Mouse (Mus musculus) heart, postnatal 10 days (tissue): ENCODE results near the gene Stard9. TPM values are rescaled to one million over a fixed set of nuclear protein-coding genes. Genes with fewer than 3 reads are reported as not detected.

ENCODE experiments used
- DNase-seq, 2 experiments: peaks; one replicate each; pipeline ENCODE4 v3.0.0; 2021
- intact Hi-C: fragments of 180-260 bp; cut with DNase I; formaldehyde crosslinking; loops from one replicate; pipeline ENCODE4 v1.15.1; 2025
- total RNA-seq, 2 experiments: library from RNA; stranded (reverse); gene quantifications; 2 replicates each; pipeline ENCODE4 v1.2.3; 2021

The Stard9 gene
- total RNA-seq = 10 to 100 TPM; 17.4 to 18.9 TPM

DNA sequence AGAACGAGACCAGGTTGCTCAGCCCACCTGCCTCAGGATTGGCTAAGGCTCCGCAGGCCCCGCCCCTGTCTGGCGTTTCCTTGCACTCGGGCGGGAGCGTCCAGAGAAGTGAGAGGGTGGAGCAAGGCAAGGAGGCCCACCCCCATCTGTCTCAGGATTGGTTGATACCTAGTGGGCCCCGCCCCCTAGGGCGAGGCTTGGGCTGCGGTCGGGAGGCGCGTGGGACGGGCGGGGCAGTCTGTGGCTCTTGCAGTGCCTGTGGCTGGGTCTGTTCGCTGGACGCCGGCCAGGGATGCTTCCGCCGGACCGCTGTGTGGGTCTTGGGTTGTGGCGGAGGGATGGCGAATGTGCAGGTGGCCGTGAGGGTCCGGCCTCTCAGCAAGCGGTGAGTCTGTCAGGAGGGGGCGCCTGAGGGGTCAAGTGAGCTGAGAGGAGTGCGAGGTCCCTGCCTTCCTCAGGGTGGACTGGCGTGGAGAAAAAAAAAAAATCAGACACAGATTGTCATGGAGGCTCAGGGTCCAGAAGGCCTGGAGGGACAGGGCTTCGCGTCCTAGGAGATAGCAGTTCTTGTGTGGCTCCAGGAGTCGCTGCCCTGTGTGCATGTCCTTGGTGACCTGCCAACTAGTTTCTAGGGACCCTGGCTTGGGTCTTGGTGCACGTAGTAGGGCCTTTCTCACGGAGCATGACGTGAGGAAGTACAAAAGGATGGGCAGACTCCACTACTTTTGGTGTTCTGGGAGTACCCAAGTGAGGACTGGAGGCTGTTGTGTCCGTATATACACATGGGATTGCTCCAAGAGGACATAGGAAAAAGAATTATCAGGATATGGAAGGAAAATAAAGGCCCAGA is at the start of gene Stard9:
Stard9 (plus strand) TSS at position 236 of the 850 bp plus-strand sequence.
- DNase-seq = peak; percentile 99
- intact Hi-C loops = loop anchor here (2.0 to 5.0 kb wide), 2 partner anchors 20 to 33 kb away; partner anchors contain the start of genes Haus2 and Lrrc57

GRCm38 (mm10) chr2:120589759-120590158 is 39.2 kb upstream of the Stard9 start:
- DNase-seq = no peak
- intact Hi-C loops = no loop called here

DNA sequence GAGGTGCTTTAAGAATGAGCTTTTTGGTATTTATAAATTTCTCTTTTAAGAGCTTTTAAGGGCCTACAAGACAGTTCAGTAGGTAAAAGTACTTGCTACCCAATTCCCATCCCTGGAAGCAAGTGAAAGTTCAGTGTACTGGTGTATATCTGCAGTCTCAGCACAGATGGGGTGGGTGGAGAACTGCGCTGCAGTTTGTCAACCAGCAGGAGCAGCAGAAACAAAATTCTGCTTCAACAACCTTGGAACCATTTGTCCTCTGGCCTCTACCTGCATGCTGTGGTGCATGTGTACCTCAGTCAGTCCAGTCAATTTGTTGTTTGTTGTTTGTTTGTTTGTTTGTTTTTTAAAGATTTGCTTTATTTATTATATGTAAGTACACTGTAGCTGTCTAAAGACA is 36.7 kb upstream of the Stard9 start:
- intact Hi-C loops = no loop called here

GRCm38 (mm10) chr2:120597734-120598133 is 31.2 kb upstream of the Stard9 start:
- intact Hi-C loops = no loop called here
- no peak for DNase-seq

More for the DNA sequence above, 36.7 kb upstream of the Stard9 start:
- no peak for DNase-seq

GRCm38 (mm10) chr2:120599506-120599905 is 29.4 kb upstream of the Stard9 start:
- intact Hi-C loops = no loop called here
- no peak for DNase-seq

GRCm38 (mm10) chr2:120606021-120606690 is 22.8 kb upstream of the Stard9 start:
- intact Hi-C loops = loop anchor here (2.0 to 5.0 kb wide), 2 partner anchors 39 to 127 kb away; partner anchors contain the start of gene Snap23
- peak; percentile 10 to 46 for DNase-seq

GRCm38 (mm10) chr2:120608830-120609723 is 19.8 kb upstream of the Stard9 start, which contains the start of the genes Haus2 and Lrrc57:
Gene Haus2, plus strand, starts transcription at chr2:120609383.
Gene Lrrc57, minus strand, starts transcription at chr2:120609520.
- intact Hi-C loops = loop anchor here (2.0 to 5.0 kb wide), 3 partner anchors 20 to 62 kb away; partner anchors contain the start of genes Snap23 and Stard9
- peak; percentile 94 to 96 for DNase-seq

DNA sequence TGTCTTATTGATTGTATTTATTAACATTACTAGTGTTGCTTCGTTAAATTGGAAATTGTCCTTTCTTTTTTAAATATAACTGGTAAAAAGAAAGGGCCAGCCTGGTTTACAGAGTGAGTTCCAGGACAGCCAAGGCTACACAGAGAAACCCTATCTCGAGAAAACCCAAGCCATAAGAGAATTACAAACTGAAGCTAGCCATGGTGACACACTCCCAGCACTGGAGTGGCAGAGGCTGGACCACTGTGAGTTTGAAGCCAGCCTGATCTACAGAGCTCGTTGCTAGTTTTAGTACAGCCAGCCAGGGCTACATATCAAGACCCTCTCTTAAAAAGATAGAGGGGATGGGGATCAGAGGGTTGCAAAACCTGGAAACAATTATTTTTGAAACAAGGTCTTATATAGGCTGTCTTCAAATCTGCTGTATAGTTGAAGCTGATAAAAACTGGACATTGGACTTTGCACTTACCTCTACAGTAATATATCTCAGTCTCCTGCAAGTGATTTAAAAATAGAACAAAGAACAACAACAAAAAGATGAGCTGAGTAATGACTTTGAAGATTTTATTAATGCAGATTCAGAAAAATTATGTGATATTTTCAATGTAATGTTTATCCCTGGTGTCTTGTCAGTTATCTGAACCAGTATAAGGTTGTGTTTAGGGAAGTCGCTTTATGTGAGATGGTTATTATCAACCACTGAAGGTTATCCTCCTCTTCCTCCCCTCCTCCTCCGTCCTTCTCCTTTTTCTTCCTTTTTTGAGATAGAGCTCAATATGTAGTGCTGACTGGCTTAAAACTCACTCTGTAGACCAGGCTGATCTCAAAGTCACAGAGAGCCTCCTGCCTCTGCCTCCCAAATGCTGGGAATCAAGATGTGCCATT is 12.4 kb upstream of the Stard9 start:
- DNase-seq = no peak
- intact Hi-C loops = no loop called here

- no peak for DNase-seq
- intact Hi-C loops = no loop called here
Measured at GRCm38 (mm10) chr2:120619538-120619937, 9.4 kb upstream of the Stard9 start.

DNA sequence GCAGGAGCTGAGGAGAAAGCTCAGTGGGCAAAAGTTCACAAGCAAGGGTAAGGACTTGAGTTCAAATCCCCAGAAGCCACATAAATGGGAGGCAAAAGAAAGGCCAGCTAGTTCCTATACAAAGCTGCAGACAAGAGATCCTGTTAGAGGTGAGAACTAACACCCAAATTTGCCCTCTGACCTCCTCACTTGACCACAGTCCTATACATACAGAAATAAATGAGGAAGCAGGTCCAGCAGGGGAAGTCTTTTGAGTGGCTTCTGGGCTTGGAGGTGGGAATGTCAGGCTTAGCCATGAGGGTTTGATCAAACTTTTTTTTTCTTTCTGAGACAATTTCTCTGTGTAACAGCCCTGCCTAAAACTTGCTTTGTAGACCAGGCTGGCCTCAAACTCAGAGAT is 6.0 kb upstream of the Stard9 start:
- DNase-seq = no peak
- intact Hi-C loops = no loop called here

- intact Hi-C loops = loop anchor here (2.0 to 5.0 kb wide), 2 partner anchors 19 to 34 kb away; partner anchors contain the start of genes Haus2 and Lrrc57
Measured at GRCm38 (mm10) chr2:120628076-120628865, 650 bp upstream of the Stard9 start.

DNA sequence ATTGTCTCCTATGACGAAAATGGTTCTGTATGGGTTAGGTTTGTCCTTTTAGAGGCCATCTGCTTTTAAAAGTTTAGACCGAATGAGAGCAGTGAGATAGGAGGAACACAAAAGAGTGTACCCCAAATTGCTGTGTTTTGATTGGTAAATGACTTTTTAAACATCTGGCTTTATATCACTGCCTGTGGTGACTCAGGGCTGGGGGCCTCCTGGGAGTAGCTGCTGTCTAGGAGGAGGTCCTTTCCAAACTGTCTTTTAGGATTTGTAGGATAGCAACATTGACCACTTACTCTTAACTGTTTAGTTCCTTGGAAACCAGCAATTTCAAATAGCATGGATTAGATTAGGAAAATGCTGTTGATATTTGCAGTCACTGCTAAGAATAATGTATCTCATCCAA is 1.3 kb downstream of the Stard9 start:
- intact Hi-C loops = no loop called here
- DNase-seq = peak in 1 of 2 experiments; percentile 48

More at GRCm38 (mm10) chr2:120628076-120628865, 650 bp upstream of the Stard9 start:
- DNase-seq = no peak

DNA sequence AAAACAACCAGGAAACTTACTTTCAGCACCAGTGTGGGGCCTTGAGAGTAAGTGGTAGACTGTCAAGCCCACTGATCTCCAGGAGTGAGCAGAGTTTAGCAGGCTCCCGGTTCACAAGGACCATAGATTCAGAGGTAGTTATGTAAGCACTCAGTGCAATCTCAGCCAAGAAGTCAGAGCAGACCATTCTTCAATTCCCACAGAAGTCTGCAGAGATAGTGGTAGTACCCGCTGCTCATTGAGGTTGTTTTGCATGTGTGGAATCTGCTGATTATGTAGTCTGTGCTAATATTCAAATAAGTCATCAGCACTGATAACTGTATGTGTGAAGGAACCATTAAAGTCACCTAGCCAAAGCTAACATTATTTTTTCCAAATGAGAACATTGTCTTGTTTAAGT is 1.7 kb downstream of the Stard9 start:
- intact Hi-C loops = no loop called here

GRCm38 (mm10) chr2:120631521-120631920 is 2.6 kb downstream of the Stard9 start:
- intact Hi-C loops = no loop called here
- DNase-seq = no peak

More for the DNA sequence above, 1.7 kb downstream of the Stard9 start:
- DNase-seq = no peak

GRCm38 (mm10) chr2:120631957-120632356 is 3.0 kb downstream of the Stard9 start:
- intact Hi-C loops = no loop called here
- peak; percentile 43 to 49 for DNase-seq

- DNase-seq = no peak
- intact Hi-C loops = no loop called here
Measured at GRCm38 (mm10) chr2:120640835-120641234, 11.9 kb downstream of the Stard9 start.

DNA sequence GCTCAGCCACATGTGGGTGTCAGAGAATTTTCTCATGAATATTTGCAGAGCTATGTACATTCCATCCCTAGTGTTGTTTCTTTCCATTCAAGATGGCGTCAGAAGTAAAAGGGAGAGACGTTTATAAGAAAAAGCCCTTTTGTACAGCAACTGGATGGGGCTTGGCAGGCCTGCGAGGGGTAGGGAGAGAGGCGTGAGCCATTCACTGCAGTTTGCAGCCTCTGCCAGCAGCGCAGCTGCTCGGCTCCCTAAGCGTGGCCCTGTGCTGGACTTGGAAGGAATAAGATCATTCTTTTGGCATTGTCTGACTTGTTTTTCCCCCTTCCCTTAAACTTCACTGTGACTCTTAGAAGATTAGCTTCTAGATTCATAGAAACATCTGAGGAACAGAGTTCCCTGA is 14.9 kb downstream of the Stard9 start:
- intact Hi-C loops = loop anchor here (1.0 kb wide), 1 partner anchor 10 kb away; no protein-coding TSS in a partner anchor
- DNase-seq = peak; percentile 77 to 83

- intact Hi-C loops = no loop called here
- peak; percentile 66 to 68 for DNase-seq
Measured at GRCm38 (mm10) chr2:120646777-120647176, 17.9 kb downstream of the Stard9 start.
